25 mouse cellular contexts compared by ENCODE assay signal in the genomic region with DNA sequence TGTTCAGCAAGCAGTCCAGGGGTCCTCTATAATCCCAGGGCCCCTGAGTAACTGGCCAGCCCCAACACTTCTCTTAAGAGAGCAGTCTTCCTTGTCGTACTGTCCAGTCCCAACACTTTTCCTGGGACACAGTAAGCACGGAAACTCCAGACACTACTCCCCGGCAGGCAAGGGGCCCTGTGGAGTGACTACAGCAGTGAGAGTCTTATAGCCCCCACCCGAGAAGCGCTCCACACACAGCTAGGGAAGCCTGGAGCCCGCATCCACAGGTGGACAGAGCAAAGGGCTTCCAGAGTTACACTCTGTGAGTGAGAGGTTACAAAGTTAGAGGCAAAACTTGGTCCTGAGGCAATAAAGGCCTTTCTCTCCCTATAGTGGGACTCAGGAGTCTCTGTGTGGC. TPM values are rescaled to one million over a fixed set of nuclear protein-coding genes. Genes with fewer than 3 reads are reported as not detected.
DNase-seq lines count a peak whose midpoint lies in the region; ATAC-seq and TF ChIP-seq lines count a peak whose summit lies in the region.
"Had no signal": no experiment of that assay in that cellular context is flagged by ENCODE, and none has a peak within 500 bp of the region (broad histone marks: within the 10 kb centered on the region; RNA-seq: fewer than 3 reads in every experiment).

No protein-coding gene starts in this region.

- peak; percentile 22 for DNase-seq in forebrain, embryonic 11.5 days (ENCODE audit: low spot score)
- no peak for DNase-seq in forebrain, postnatal 0 days
- DNase-seq in heart, embryonic 10.5 days (ENCODE audit: low spot score), result peak; percentile 53
- DNase-seq in heart, postnatal 4 days, result no peak
- peak; percentile 16 for DNase-seq in urinary bladder, adult 2 months (ENCODE audit: low spot score)
- DNase-seq in urinary bladder, postnatal 14 days (ENCODE audit: low spot score), result no peak
- DNase-seq: adrenal gland, adult 8-10 months; adrenal gland, postnatal 14 days; adrenal gland, postnatal 36 days; B cell, adult 2 months; cerebellum, adult 11-12 months; cerebellum, adult 2 months; cerebellum, adult 9-10 months; cerebellum, postnatal 10 days; cerebellum, postnatal 25 days had no signal

- no peak overlapping the region for H3K27ac ChIP-seq in forebrain, embryonic 11.5 days (ENCODE audit: low read depth, low read length)
- H3K27ac ChIP-seq in forebrain, postnatal 0 days (ENCODE audit: low read depth, low read length), result no peak overlapping the region
- no peak overlapping the region for H3K27ac ChIP-seq in heart, embryonic 10.5 days
- H3K27ac ChIP-seq: embryonic facial prominence, embryonic 10.5 days; embryonic facial prominence, embryonic 12.5 days; forebrain, embryonic 12.5 days had no signal

- H3K9ac ChIP-seq in forebrain, embryonic 11.5 days (ENCODE audit: low read length), result no peak overlapping the region
- no peak overlapping the region for H3K9ac ChIP-seq in forebrain, postnatal 0 days
- H3K9ac ChIP-seq: embryonic facial prominence, embryonic 12.5 days; forebrain, embryonic 12.5 days had no signal

- H3K9me3 ChIP-seq in forebrain, embryonic 11.5 days (ENCODE audit: control insufficient read depth, low read length), result no peaks in the 10 kb centered on the region
- H3K9me3 ChIP-seq in forebrain, postnatal 0 days (ENCODE audit: low read length), result no peaks in the 10 kb centered on the region
- H3K9me3 ChIP-seq in heart, embryonic 10.5 days, result no peaks in the 10 kb centered on the region
- H3K9me3 ChIP-seq: embryonic facial prominence, embryonic 10.5 days; embryonic facial prominence, embryonic 12.5 days; forebrain, embryonic 12.5 days; G1E had no signal

- no peak for TF ChIP-seq CTCF in forebrain, postnatal 0 days (IDR thresholded peaks at IDR 0.05; ENCODE audit: low read depth)

- no peak overlapping the region for H3K4me2 ChIP-seq in forebrain, embryonic 11.5 days (ENCODE audit: low read depth, low read length, severe bottlenecking)
- no peak overlapping the region for H3K4me2 ChIP-seq in forebrain, postnatal 0 days (ENCODE audit: low read depth)
- H3K4me2 ChIP-seq: embryonic facial prominence, embryonic 12.5 days; forebrain, embryonic 12.5 days had no signal

- no peaks in the 10 kb centered on the region for H3K36me3 ChIP-seq in forebrain, embryonic 11.5 days (ENCODE audit: control insufficient read depth, insufficient read depth, low read length)
- H3K36me3 ChIP-seq in forebrain, postnatal 0 days (ENCODE audit: insufficient read depth), result no peaks in the 10 kb centered on the region
- peaks cover 7% of the 10 kb centered on the region; the same call in 1 of the 2 replicates for H3K36me3 ChIP-seq in heart, embryonic 10.5 days
- H3K36me3 ChIP-seq: embryonic facial prominence, embryonic 10.5 days; forebrain, embryonic 12.5 days; G1E had no signal

- H3K4me1 ChIP-seq in forebrain, embryonic 11.5 days (replicated peaks; ENCODE audit: control insufficient read depth, insufficient read depth, low read length), result no peaks in the 10 kb centered on the region
- peaks cover 16% of the 10 kb centered on the region; the same call in 1 of the 2 replicates for H3K4me1 ChIP-seq in forebrain, postnatal 0 days (ENCODE audit: insufficient read depth)
- H3K4me1 ChIP-seq in heart, embryonic 10.5 days, result peaks cover 12% of the 10 kb centered on the region
- H3K4me1 ChIP-seq: embryonic facial prominence, embryonic 12.5 days had no signal

- no peak overlapping the region for H3K4me3 ChIP-seq in forebrain, embryonic 11.5 days (ENCODE audit: low read depth, low read length)
- no peak overlapping the region for H3K4me3 ChIP-seq in forebrain, postnatal 0 days (ENCODE audit: low read depth, low read length)
- H3K4me3 ChIP-seq in heart, embryonic 10.5 days, result no peak overlapping the region
- H3K4me3 ChIP-seq: embryonic facial prominence, embryonic 10.5 days; embryonic facial prominence, embryonic 12.5 days; forebrain, embryonic 12.5 days had no signal

- no peak for ATAC-seq in forebrain, embryonic 11.5 days (replicated peaks; ENCODE audit: low FRiP score)
- ATAC-seq in forebrain, postnatal 0 days, result no peak
- ATAC-seq: activated CD4-positive, CD25-positive, alpha-beta regulatory T cell, adult 4 months; CD4-positive, CD25-positive, alpha-beta regulatory T cell, adult 4 months; forebrain, embryonic 14.5 days; forebrain, embryonic 16.5 days; Patski had no signal

- H3K27me3 ChIP-seq in forebrain, embryonic 11.5 days (ENCODE audit: control insufficient read depth, insufficient read depth, low read length), result no peaks in the 10 kb centered on the region
- H3K27me3 ChIP-seq in forebrain, postnatal 0 days (ENCODE audit: insufficient read depth, low read length), result no peaks in the 10 kb centered on the region
- peaks cover 8% of the 10 kb centered on the region; the same call in 1 of the 2 replicates for H3K27me3 ChIP-seq in heart, embryonic 10.5 days (ENCODE audit: insufficient read depth, poor library complexity, severe bottlenecking)
- H3K27me3 ChIP-seq: CH12.LX; embryonic facial prominence, embryonic 12.5 days; forebrain, embryonic 12.5 days; Patski had no signal

- 85% methylated on average over 6 of the region's 6 CpGs for WGBS in forebrain, embryonic 11.5 days
- 86% methylated on average over 6 of the region's 6 CpGs for WGBS in forebrain, postnatal 0 days
- 79% methylated on average over 6 of the region's 6 CpGs for WGBS in heart, embryonic 10.5 days

RNA-seq across cellular contexts. Expression of a gene that starts 17.3 kb away (rescaled TPM):
- polyA plus RNA-seq in forebrain, embryonic 11.5 days (2014; fragmentation: Nextera tagmentation; extraction: Ambion mirVana), result 4.7 and 4.8 TPM in 2 replicates
- total RNA-seq in forebrain, postnatal 0 days (2014; rRNA removed), result 3.9 and 4.9 TPM in 2 replicates
- 2.4 and 3.1 TPM in 2 replicates for polyA plus RNA-seq in forebrain, postnatal 0 days (2015; fragmentation: Nextera tagmentation; extraction: Ambion mirVana)
- polyA plus RNA-seq in heart, embryonic 10.5 days (2016; fragmentation: Nextera tagmentation; extraction: Ambion mirVana), result 4.1 and 4.6 TPM in 2 replicates
- 1 to 10 TPM in 1 of 2 experiments, under 1 TPM in 1; 0.92 to 1.1 TPM for total RNA-seq in heart, postnatal 4 days (2021)
- 9.2 TPM in 2 replicates for polyA plus RNA-seq in urinary bladder, adult 2 months (2012; rRNA removed)

RNA-seq across cellular contexts. Expression of a gene that starts 17.6 kb away (rescaled TPM):
- 2.8 and 2.9 TPM in 2 replicates for polyA plus RNA-seq in forebrain, embryonic 11.5 days (2014; fragmentation: Nextera tagmentation; extraction: Ambion mirVana)
- total RNA-seq in forebrain, postnatal 0 days (2014; rRNA removed), result 14.8 and 15.0 TPM in 2 replicates
- 2.6 and 3.8 TPM in 2 replicates for polyA plus RNA-seq in forebrain, postnatal 0 days (2015; fragmentation: Nextera tagmentation; extraction: Ambion mirVana)
- 1.1 and 2.3 TPM in 2 replicates for polyA plus RNA-seq in heart, embryonic 10.5 days (2016; fragmentation: Nextera tagmentation; extraction: Ambion mirVana)
- 1 to 10 TPM in 1 of 2 experiments, under 1 TPM in 1; 0.60 to 1.5 TPM for total RNA-seq in heart, postnatal 4 days (2021)
- 7.5 and 9.3 TPM in 2 replicates for polyA plus RNA-seq in urinary bladder, adult 2 months (2012; rRNA removed)

RNA-seq across cellular contexts. Expression of a gene that starts 22.0 kb away (rescaled TPM):
- polyA plus RNA-seq in forebrain, embryonic 11.5 days (2014; fragmentation: Nextera tagmentation; extraction: Ambion mirVana), result 44.1 and 44.6 TPM in 2 replicates
- total RNA-seq in forebrain, postnatal 0 days (2014; rRNA removed), result 3.5 and 7.5 TPM in 2 replicates
- 8.6 and 10.6 TPM in 2 replicates for polyA plus RNA-seq in forebrain, postnatal 0 days (2015; fragmentation: Nextera tagmentation; extraction: Ambion mirVana)
- polyA plus RNA-seq in heart, embryonic 10.5 days (2016; fragmentation: Nextera tagmentation; extraction: Ambion mirVana), result 47.3 and 53.4 TPM in 2 replicates
- total RNA-seq in heart, postnatal 4 days (2021), result 10 to 100 TPM; 12.5 to 13.4 TPM
- polyA plus RNA-seq in urinary bladder, adult 2 months (2012; rRNA removed), result 11.0 and 14.4 TPM in 2 replicates

RNA-seq across cellular contexts. Expression of a gene that starts 50.4 kb away (rescaled TPM):
- polyA plus RNA-seq in forebrain, embryonic 11.5 days (2014; fragmentation: Nextera tagmentation; extraction: Ambion mirVana), result 307 and 339 TPM in 2 replicates
- total RNA-seq in forebrain, postnatal 0 days (2014; rRNA removed), result 384 and 445 TPM in 2 replicates
- polyA plus RNA-seq in forebrain, postnatal 0 days (2015; fragmentation: Nextera tagmentation; extraction: Ambion mirVana), result 631 and 789 TPM in 2 replicates
- 380 and 484 TPM in 2 replicates for polyA plus RNA-seq in heart, embryonic 10.5 days (2016; fragmentation: Nextera tagmentation; extraction: Ambion mirVana)
- 100 to 1,000 TPM; 507 TPM for total RNA-seq in heart, postnatal 4 days (2021)
- polyA plus RNA-seq in urinary bladder, adult 2 months (2012; rRNA removed), result 148 and 154 TPM in 2 replicates

Comparison
In these comparisons a context has a peak if more than half of its experiments do, and no peak if none do; other contexts are left out.
1. DNase-seq: peak in forebrain, embryonic 11.5 days (single experiment), heart, embryonic 10.5 days (single experiment) and urinary bladder, adult 2 months (single experiment); none in forebrain, postnatal 0 days (single experiment), heart, postnatal 4 days (single experiment) and urinary bladder, postnatal 14 days (single experiment).